Mouse (Mus musculus): ENCODE results near the gene Btbd9. TPM values are rescaled to one million over a fixed set of nuclear protein-coding genes. Genes with fewer than 3 reads are reported as not detected.

Btbd9 gene
- polyA plus RNA-seq, 1 experiment: 21.6 TPM

DNA sequence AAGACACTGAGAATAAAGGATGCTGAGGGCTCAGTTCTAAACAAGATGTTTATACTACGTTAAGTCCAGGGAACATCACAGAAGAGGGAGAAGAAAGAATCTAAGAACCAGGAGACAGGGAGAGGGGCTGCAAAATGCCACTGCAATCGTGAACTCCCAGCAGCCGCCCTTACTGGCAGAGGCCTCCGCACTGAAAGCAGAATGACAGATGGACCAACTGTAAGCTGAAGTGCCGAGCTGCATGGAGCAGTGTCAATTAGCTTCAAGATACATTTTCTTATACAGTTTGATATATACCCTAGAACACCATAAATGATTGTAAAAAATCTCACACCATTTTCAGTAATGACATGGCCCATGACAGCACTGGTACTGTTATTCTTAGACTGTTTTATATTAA, 247.4 kb downstream of the Btbd9 start:
- Histone ChIP-seq H3K4me3 (ENCODE audit: low read depth, low read length) (no peak overlapping the region), H3K4me1 (ENCODE audit: control insufficient read depth, insufficient read depth, low read length) (no peaks in the 10 kb centered on the region), H3K9ac (ENCODE audit: low read depth, poor library complexity, severe bottlenecking) (no peak overlapping the region), H3K27me3 (ENCODE audit: control insufficient read depth, insufficient read depth, low read length, poor library complexity, severe bottlenecking) (no peaks in the 10 kb centered on the region), H3K27ac (ENCODE audit: insufficient read depth, low read length) (no peak overlapping the region), H3K36me3 (ENCODE audit: control insufficient read depth, insufficient read depth, low read length, poor library complexity, severe bottlenecking) (no peaks in the 10 kb centered on the region), H3K9me3 (replicated peaks; ENCODE audit: control insufficient read depth, insufficient read depth, low read length, poor library complexity, severe bottlenecking) (no peaks in the 10 kb centered on the region)
- TF ChIP-seq POLR2A (IDR thresholded peaks at IDR 0.05; ENCODE audit: insufficient read depth, low read length) (no peak), CTCF (IDR thresholded peaks at IDR 0.05; ENCODE audit: low read depth, low read length) (no peak), EP300 (IDR thresholded peaks at IDR 0.05; ENCODE audit: insufficient read depth, low read depth, low read length) (no peak)

GRCm38 (mm10) chr17:30326906-30327305, 249.4 kb downstream of the Btbd9 start:
- no peaks in the 10 kb centered on the region for H3K9me3 ChIP-seq (replicated peaks; ENCODE audit: control insufficient read depth, insufficient read depth, low read length, poor library complexity, severe bottlenecking)
- no peak overlapping the region for H3K9ac ChIP-seq (ENCODE audit: low read depth, poor library complexity, severe bottlenecking)
- TF ChIP-seq CTCF (IDR thresholded peaks at IDR 0.05; ENCODE audit: low read depth, low read length) (no peak), EP300 (IDR thresholded peaks at IDR 0.05; ENCODE audit: insufficient read depth, low read depth, low read length) (no peak), POLR2A (IDR thresholded peaks at IDR 0.05; ENCODE audit: insufficient read depth, low read length) (no peak)
- H3K36me3 ChIP-seq (ENCODE audit: control insufficient read depth, insufficient read depth, low read length, poor library complexity, severe bottlenecking): no peaks in the 10 kb centered on the region
- H3K27me3 ChIP-seq (ENCODE audit: control insufficient read depth, insufficient read depth, low read length, poor library complexity, severe bottlenecking): no peaks in the 10 kb centered on the region
- H3K4me3 ChIP-seq (ENCODE audit: low read depth, low read length): no peak overlapping the region
- no peak overlapping the region for H3K27ac ChIP-seq (ENCODE audit: insufficient read depth, low read length)
- H3K4me1 ChIP-seq (ENCODE audit: control insufficient read depth, insufficient read depth, low read length): no peaks in the 10 kb centered on the region

GRCm38 (mm10) chr17:30320301-30320700, 256.0 kb downstream of the Btbd9 start:
- Histone ChIP-seq H3K9ac (ENCODE audit: low read depth, poor library complexity, severe bottlenecking) (no peak overlapping the region), H3K27me3 (ENCODE audit: control insufficient read depth, insufficient read depth, low read length, poor library complexity, severe bottlenecking) (no peaks in the 10 kb centered on the region), H3K36me3 (ENCODE audit: control insufficient read depth, insufficient read depth, low read length, poor library complexity, severe bottlenecking) (no peaks in the 10 kb centered on the region), H3K9me3 (replicated peaks; ENCODE audit: control insufficient read depth, insufficient read depth, low read length, poor library complexity, severe bottlenecking) (no peaks in the 10 kb centered on the region), H3K4me3 (ENCODE audit: low read depth, low read length) (no peak overlapping the region), H3K4me1 (ENCODE audit: control insufficient read depth, insufficient read depth, low read length) (no peaks in the 10 kb centered on the region), H3K27ac (ENCODE audit: insufficient read depth, low read length) (no peak overlapping the region)
- TF ChIP-seq POLR2A (IDR thresholded peaks at IDR 0.05; ENCODE audit: insufficient read depth, low read length): no peak
- no peak for TF ChIP-seq EP300 (IDR thresholded peaks at IDR 0.05; ENCODE audit: insufficient read depth, low read depth, low read length)

DNA sequence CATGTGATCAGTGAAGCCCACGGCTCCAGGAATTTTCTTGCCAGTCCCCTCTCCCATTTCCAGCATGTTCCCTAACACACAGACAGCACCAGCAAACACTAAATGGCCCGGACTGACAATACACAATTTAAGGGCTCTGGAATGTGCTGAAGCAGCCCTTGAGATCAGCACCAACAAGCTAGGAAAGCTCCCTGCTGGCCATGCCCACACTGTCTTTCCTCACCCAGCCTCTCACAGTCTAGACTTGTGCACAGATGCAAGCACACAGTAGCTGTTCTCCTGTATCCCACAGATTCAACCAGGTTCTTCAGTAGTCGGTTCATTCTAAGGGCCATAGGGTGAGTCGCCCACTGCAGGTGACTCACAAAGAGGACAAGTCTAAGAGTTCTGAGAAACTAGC, 263.6 kb downstream of the Btbd9 start:
- Histone ChIP-seq H3K4me1 (ENCODE audit: control insufficient read depth, insufficient read depth, low read length) (no peaks in the 10 kb centered on the region), H3K27me3 (ENCODE audit: control insufficient read depth, insufficient read depth, low read length, poor library complexity, severe bottlenecking) (no peaks in the 10 kb centered on the region), H3K27ac (ENCODE audit: insufficient read depth, low read length) (no peak overlapping the region), H3K36me3 (ENCODE audit: control insufficient read depth, insufficient read depth, low read length, poor library complexity, severe bottlenecking) (no peaks in the 10 kb centered on the region), H3K9me3 (replicated peaks; ENCODE audit: control insufficient read depth, insufficient read depth, low read length, poor library complexity, severe bottlenecking) (no peaks in the 10 kb centered on the region), H3K9ac (ENCODE audit: low read depth, poor library complexity, severe bottlenecking) (no peak overlapping the region), H3K4me3 (ENCODE audit: low read depth, low read length) (no peak overlapping the region)
- TF ChIP-seq POLR2A (IDR thresholded peaks at IDR 0.05; ENCODE audit: insufficient read depth, low read length) (no peak), CTCF (IDR thresholded peaks at IDR 0.05; ENCODE audit: low read depth, low read length) (no peak), EP300 (IDR thresholded peaks at IDR 0.05; ENCODE audit: insufficient read depth, low read depth, low read length) (no peak)

DNA sequence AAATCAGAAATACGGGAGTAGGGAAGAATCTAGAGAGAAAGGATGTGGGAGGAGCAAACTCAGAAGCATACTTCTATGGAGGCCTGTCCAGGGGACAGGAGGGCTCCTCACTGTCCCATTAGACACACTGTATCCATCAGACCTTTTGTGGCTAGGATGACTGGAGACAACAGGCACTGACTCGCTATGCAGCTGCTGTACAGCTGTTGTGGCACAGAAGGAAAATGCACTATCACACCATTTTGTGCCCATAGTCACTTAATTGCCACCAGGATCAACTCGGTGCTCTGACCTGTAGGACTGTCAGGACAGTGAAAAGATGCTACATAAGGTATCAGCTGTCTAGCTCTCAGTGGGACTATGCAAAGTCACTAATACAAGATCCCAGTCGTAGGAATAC, 266.7 kb downstream of the Btbd9 start:
- no peaks in the 10 kb centered on the region for H3K27me3 ChIP-seq (ENCODE audit: control insufficient read depth, insufficient read depth, low read length, poor library complexity, severe bottlenecking)
- H3K4me1 ChIP-seq (ENCODE audit: control insufficient read depth, insufficient read depth, low read length): no peaks in the 10 kb centered on the region
- H3K36me3 ChIP-seq (ENCODE audit: control insufficient read depth, insufficient read depth, low read length, poor library complexity, severe bottlenecking): no peaks in the 10 kb centered on the region
- H3K27ac ChIP-seq (ENCODE audit: insufficient read depth, low read length): no peak overlapping the region
- no peaks in the 10 kb centered on the region for H3K9me3 ChIP-seq (replicated peaks; ENCODE audit: control insufficient read depth, insufficient read depth, low read length, poor library complexity, severe bottlenecking)
- TF ChIP-seq POLR2A (IDR thresholded peaks at IDR 0.05; ENCODE audit: insufficient read depth, low read length) (no peak), CTCF (IDR thresholded peaks at IDR 0.05; ENCODE audit: low read depth, low read length) (no peak), EP300 (IDR thresholded peaks at IDR 0.05; ENCODE audit: insufficient read depth, low read depth, low read length) (no peak)
- H3K4me3 ChIP-seq (ENCODE audit: low read depth, low read length): no peak overlapping the region
- H3K9ac ChIP-seq (ENCODE audit: low read depth, poor library complexity, severe bottlenecking): no peak overlapping the region

- Histone ChIP-seq H3K9ac (ENCODE audit: low read depth, poor library complexity, severe bottlenecking) (no peak overlapping the region), H3K4me1 (ENCODE audit: control insufficient read depth, insufficient read depth, low read length) (no peaks in the 10 kb centered on the region), H3K36me3 (ENCODE audit: control insufficient read depth, insufficient read depth, low read length, poor library complexity, severe bottlenecking) (no peaks in the 10 kb centered on the region), H3K27me3 (ENCODE audit: control insufficient read depth, insufficient read depth, low read length, poor library complexity, severe bottlenecking) (no peaks in the 10 kb centered on the region), H3K4me3 (ENCODE audit: low read depth, low read length) (no peak overlapping the region), H3K27ac (ENCODE audit: insufficient read depth, low read length) (no peak overlapping the region), H3K9me3 (replicated peaks; ENCODE audit: control insufficient read depth, insufficient read depth, low read length, poor library complexity, severe bottlenecking) (no peaks in the 10 kb centered on the region)
- TF ChIP-seq POLR2A (IDR thresholded peaks at IDR 0.05; ENCODE audit: insufficient read depth, low read length): no peak
- no peak for TF ChIP-seq CTCF (IDR thresholded peaks at IDR 0.05; ENCODE audit: low read depth, low read length)
- TF ChIP-seq EP300 (IDR thresholded peaks at IDR 0.05; ENCODE audit: insufficient read depth, low read depth, low read length): no peak
These were observed 267.4 kb downstream of the Btbd9 start for GRCm38 (mm10) chr17:30308889-30309288.
